In genomic region chrY:90734334-90734696, GRCm38 (mm10) we compare ENCODE assay signal across 14 mouse cellular contexts. TPM values are rescaled to one million over a fixed set of nuclear protein-coding genes. Genes with fewer than 3 reads are reported as not detected.
DNase-seq lines count a peak whose midpoint lies in the region.
"Not testable (repeated sequence)": the region's sequence is repeated elsewhere in the genome, so short reads cannot be mapped to it uniquely, and the experiment has no call there.
"Had no signal": no experiment of that assay in that cellular context is flagged by ENCODE, and none has a peak within 500 bp of the region (broad histone marks: within the 10 kb centered on the region; RNA-seq: fewer than 3 reads in every experiment).

No protein-coding gene starts in this region.

- peaks cover 47% of the 10 kb centered on the region for H3K36me3 ChIP-seq in ES-E14 (ENCODE audit: control insufficient read depth, insufficient read depth, low read length, poor library complexity, severe bottlenecking)

- H3K4me1 ChIP-seq in ES-E14 (ENCODE audit: control insufficient read depth in 2 of 2, insufficient read depth in 2 of 2, low read length in 2 of 2, poor library complexity in 1 of 2): not testable (repeated sequence)

- DNase-seq in ES-E14 (ENCODE audit: low read depth, low spot score): peak; percentile 100
- DNase-seq in adrenal gland, postnatal 25 days: peak; percentile 11
- peak; percentile 18 for DNase-seq in embryo, embryonic 11 days
- peak; percentile 36 for DNase-seq in gonadal fat pad, adult 2 months (ENCODE audit: low read depth)
- DNase-seq in kidney, postnatal 10 days: peak; percentile 69
- peak; percentile 95 for DNase-seq in mesoderm, embryonic 11.5 days (ENCODE audit: low read depth, low spot score)
- peak; percentile 10 to 30 for DNase-seq in spleen, adult 18-20 months

- not testable (repeated sequence) for H3K4me3 ChIP-seq in ES-E14 (ENCODE audit: insufficient read depth in 1 of 2, low read depth in 1 of 2, low read length in 2 of 2, poor library complexity in 1 of 2, severe bottlenecking in 1 of 2)

- not testable (repeated sequence) for H3K27ac ChIP-seq in ES-E14 (ENCODE audit: insufficient read depth, low read depth, low read length, poor library complexity, severe bottlenecking)

- not testable (repeated sequence) for H3K9me3 ChIP-seq in ES-E14 (ENCODE audit: control insufficient read depth, insufficient read depth, low read depth, low read length)

- not testable (repeated sequence) for H3K9ac ChIP-seq in ES-E14 (ENCODE audit: insufficient read depth, low read depth, low read length, poor library complexity, severe bottlenecking)

- in situ Hi-C loops in ES-E14 (cut with MboI; ENCODE audit: low sequenced_read_pairs in 2 of 2, unreplicated experiment in 2 of 2): not testable (repeated sequence)

RNA-seq across cellular contexts. Expression of gene Gm21860, which starts 20.3 kb away (rescaled TPM):
- not detected in 2 replicates for total RNA-seq in ES-E14 (2012; rRNA removed)
- total RNA-seq in adrenal gland, postnatal 25 days (2021): not detected in 2 replicates
- polyA plus RNA-seq in gonadal fat pad, adult 2 months (2012; rRNA removed): not detected in 2 replicates
- total RNA-seq: adrenal gland, adult 2 months had no signal
- polyA plus RNA-seq: adrenal gland, adult 2 months; embryonic facial prominence, embryonic 13.5 days; heart, postnatal 0 days; kidney, embryonic 15.5 days; lung, adult 2 months; midbrain, embryonic 15.5 days; testis, adult 2 months had no signal

RNA-seq across cellular contexts. Expression of gene Gm47283, which starts 50.2 kb away (rescaled TPM):
- total RNA-seq in ES-E14 (2012; rRNA removed): not detected in 2 replicates
- total RNA-seq in adrenal gland, postnatal 25 days (2021): not detected in 2 replicates
- not detected in 2 replicates for polyA plus RNA-seq in gonadal fat pad, adult 2 months (2012; rRNA removed)
- total RNA-seq: adrenal gland, adult 2 months had no signal
- polyA plus RNA-seq: adrenal gland, adult 2 months; embryonic facial prominence, embryonic 13.5 days; heart, postnatal 0 days; kidney, embryonic 15.5 days; lung, adult 2 months; midbrain, embryonic 15.5 days; testis, adult 2 months had no signal

Comparison
In these comparisons a context has a peak if more than half of its experiments do, and no peak if none do; other contexts are left out.
1. DNase-seq: peak in every context shown above with its lines; median percentile 100 in ES-E14; 95 in mesoderm, embryonic 11.5 days; 69 in kidney, postnatal 10 days; 36 in gonadal fat pad, adult 2 months; 20 in spleen, adult 18-20 months; 18 in embryo, embryonic 11 days; 11 in adrenal gland, postnatal 25 days.